Mouse (Mus musculus): ENCODE measurements around the gene Usp5.

DNA sequence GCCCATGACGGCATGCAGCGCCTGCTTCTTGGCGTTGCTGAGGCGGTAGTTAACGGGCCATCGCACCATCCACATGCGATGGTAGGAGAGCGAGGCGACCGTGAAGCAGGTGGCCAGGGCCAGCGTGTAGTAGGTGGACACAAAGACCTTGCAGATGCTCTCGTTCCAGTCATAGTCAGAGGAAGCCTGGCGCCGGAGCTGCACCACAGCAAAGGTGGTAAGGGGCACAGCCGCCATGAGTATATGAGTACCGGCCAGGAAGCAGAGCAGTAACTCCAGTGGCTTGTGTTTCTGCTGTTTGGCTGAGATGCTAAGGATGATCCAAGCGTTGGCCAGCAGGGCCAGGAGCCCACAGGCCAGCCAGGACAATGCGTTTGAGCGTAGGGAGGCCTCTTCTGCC lies 32.0 kb upstream of the Usp5 start:
- no peak for TF ChIP-seq POLR2A (IDR thresholded peaks at IDR 0.05; ENCODE audit: low read depth, low read length)
- TF ChIP-seq CTCF (conservative IDR thresholded peaks at IDR 0.05; ENCODE audit: insufficient read depth, insufficient read length, low read depth, low read length): no peak

All from kidney, adult 2 months (tissue).